Mouse (Mus musculus): ENCODE results near the gene Acot2. TPM values are rescaled to one million over a fixed set of nuclear protein-coding genes. Genes with fewer than 3 reads are reported as not detected.
"Not testable (repeated sequence)": the region's sequence is repeated elsewhere in the genome, so short reads cannot be mapped to it uniquely, and the experiment has no call there.

The Acot2 gene
- total RNA-seq (2021): 1 to 10 TPM; 6.6 to 6.9 TPM

GRCm38 (mm10) chr12:83987583-83988441, at the start of gene Acot2:
Gene Acot2 (plus strand): TSS chr12:83987861.
- DNase-seq: peak; percentile 78
- intact Hi-C loops (cut with DNase I): no loop called here

GRCm38 (mm10) chr12:83938592-83938991, 49.1 kb upstream of the Acot2 start:
- intact Hi-C loops (cut with DNase I); DNase-seq: not testable (repeated sequence)

- no peak for DNase-seq
- intact Hi-C loops (cut with DNase I): no loop called here
These were observed 48.3 kb upstream of the Acot2 start for GRCm38 (mm10) chr12:83939332-83939731.

- DNase-seq: no peak
- intact Hi-C loops (cut with DNase I): no loop called here
These were observed 47.6 kb upstream of the Acot2 start for GRCm38 (mm10) chr12:83940031-83940430.

- no peak for DNase-seq
- intact Hi-C loops (cut with DNase I): no loop called here
These were observed 45.7 kb upstream of the Acot2 start for GRCm38 (mm10) chr12:83941938-83942337.

- intact Hi-C loops (cut with DNase I): no loop called here
- no peak for DNase-seq
These were observed 40.3 kb upstream of the Acot2 start for GRCm38 (mm10) chr12:83947260-83947811.

GRCm38 (mm10) chr12:83949043-83949442, 38.6 kb upstream of the Acot2 start:
- no peak for DNase-seq
- intact Hi-C loops (cut with DNase I): no loop called here

GRCm38 (mm10) chr12:83949776-83950492, 37.7 kb upstream of the Acot2 start:
- intact Hi-C loops (cut with DNase I): no loop called here
- no peak for DNase-seq

- peak; percentile 82 for DNase-seq
- intact Hi-C loops (cut with DNase I): no loop called here
These were observed 37.2 kb upstream of the Acot2 start, which contains the start of gene Riox1 for GRCm38 (mm10) chr12:83950493-83950839. Gene Riox1 (plus strand): TSS chr12:83950608.

- intact Hi-C loops (cut with DNase I): no loop called here
- peak; percentile 81 for DNase-seq
These were observed 36.6 kb upstream of the Acot2 start for GRCm38 (mm10) chr12:83950840-83951701.

- DNase-seq: no peak
- intact Hi-C loops (cut with DNase I): no loop called here
These were observed 35.7 kb upstream of the Acot2 start for GRCm38 (mm10) chr12:83951711-83952575.

GRCm38 (mm10) chr12:83958278-83958677, 29.4 kb upstream of the Acot2 start:
- no peak for DNase-seq
- intact Hi-C loops (cut with DNase I): no loop called here

GRCm38 (mm10) chr12:83965235-83965634, 22.4 kb upstream of the Acot2 start:
- intact Hi-C loops (cut with DNase I): no loop called here
- DNase-seq: no peak

GRCm38 (mm10) chr12:83972117-83972516, 15.5 kb upstream of the Acot2 start:
- no peak for DNase-seq
- intact Hi-C loops (cut with DNase I): no loop called here

- intact Hi-C loops (cut with DNase I): no loop called here
- DNase-seq: peak; percentile 27
These were observed 8.8 kb upstream of the Acot2 start for GRCm38 (mm10) chr12:83978862-83979261.

- intact Hi-C loops (cut with DNase I): no loop called here
- DNase-seq: no peak
These were observed 6.0 kb upstream of the Acot2 start for GRCm38 (mm10) chr12:83981615-83982014.

- intact Hi-C loops (cut with DNase I): no loop called here
- no peak for DNase-seq
These were observed 2.9 kb upstream of the Acot2 start, which contains the start of gene Heatr4 for GRCm38 (mm10) chr12:83984752-83985151. Gene Heatr4 (minus strand): TSS chr12:83984852.

- intact Hi-C loops (cut with DNase I): no loop called here
- DNase-seq: no peak
These were observed 449 bp upstream of the Acot2 start for GRCm38 (mm10) chr12:83987242-83987582.

- intact Hi-C loops (cut with DNase I): no loop called here
- DNase-seq: no peak
These were observed 822 bp downstream of the Acot2 start for GRCm38 (mm10) chr12:83988483-83988882.

- no peak for DNase-seq
- intact Hi-C loops (cut with DNase I): no loop called here
These were observed 1.7 kb downstream of the Acot2 start for GRCm38 (mm10) chr12:83989378-83989777.
